Mouse (Mus musculus): ENCODE measurements around the gene Zfp235. TPM values are rescaled to one million over a fixed set of nuclear protein-coding genes. Genes with fewer than 3 reads are reported as not detected.
A peak's percentile ranks its signal among the peaks of the same experiment; 100 is the strongest.

Gene Zfp235
- polyA plus RNA-seq, 1 experiment, result 4.6 TPM

GRCm38 (mm10) chr7:24142566-24142965, 8.6 kb downstream of the Zfp235 start:
- Histone ChIP-seq H3K4me3 (ENCODE audit: low read depth, low read length) (no peak overlapping the region), H3K27me3 (ENCODE audit: control insufficient read depth, insufficient read depth, low read length, poor library complexity, severe bottlenecking) (no peaks in the 10 kb centered on the region), H3K27ac (ENCODE audit: insufficient read depth, low read length) (no peak overlapping the region), H3K36me3 (ENCODE audit: control insufficient read depth, insufficient read depth, low read length, poor library complexity, severe bottlenecking) (no peaks in the 10 kb centered on the region), H3K9me3 (replicated peaks; ENCODE audit: control insufficient read depth, insufficient read depth, low read length, poor library complexity, severe bottlenecking) (no peaks in the 10 kb centered on the region), H3K9ac (ENCODE audit: low read depth, poor library complexity, severe bottlenecking) (no peak overlapping the region), H3K4me1 (ENCODE audit: control insufficient read depth, insufficient read depth, low read length) (no peaks in the 10 kb centered on the region)
- TF ChIP-seq EP300 (IDR thresholded peaks at IDR 0.05; ENCODE audit: insufficient read depth, low read depth, low read length) (no peak), POLR2A (IDR thresholded peaks at IDR 0.05; ENCODE audit: insufficient read depth, low read length) (no peak), CTCF (IDR thresholded peaks at IDR 0.05; ENCODE audit: low read depth, low read length) (no peak)

- no peaks in the 10 kb centered on the region for H3K4me1 ChIP-seq (ENCODE audit: control insufficient read depth, insufficient read depth, low read length)
- no peaks in the 10 kb centered on the region for H3K36me3 ChIP-seq (ENCODE audit: control insufficient read depth, insufficient read depth, low read length, poor library complexity, severe bottlenecking)
- H3K4me3 ChIP-seq (ENCODE audit: low read depth, low read length), result no peak overlapping the region
- no peak overlapping the region for H3K27ac ChIP-seq (ENCODE audit: insufficient read depth, low read length)
- TF ChIP-seq CTCF (IDR thresholded peaks at IDR 0.05; ENCODE audit: low read depth, low read length) (peak; percentile 47), EP300 (IDR thresholded peaks at IDR 0.05; ENCODE audit: insufficient read depth, low read depth, low read length) (no peak), POLR2A (IDR thresholded peaks at IDR 0.05; ENCODE audit: insufficient read depth, low read length) (no peak)
- no peaks in the 10 kb centered on the region; the same call in 1 of the 2 replicates for H3K9me3 ChIP-seq (replicated peaks; ENCODE audit: control insufficient read depth, insufficient read depth, low read length, poor library complexity, severe bottlenecking)
- no peak overlapping the region for H3K9ac ChIP-seq (ENCODE audit: low read depth, poor library complexity, severe bottlenecking)
- H3K27me3 ChIP-seq (ENCODE audit: control insufficient read depth, insufficient read depth, low read length, poor library complexity, severe bottlenecking), result no peaks in the 10 kb centered on the region
Observed at GRCm38 (mm10) chr7:24153272-24153671, 19.3 kb downstream of the Zfp235 start.

DNA sequence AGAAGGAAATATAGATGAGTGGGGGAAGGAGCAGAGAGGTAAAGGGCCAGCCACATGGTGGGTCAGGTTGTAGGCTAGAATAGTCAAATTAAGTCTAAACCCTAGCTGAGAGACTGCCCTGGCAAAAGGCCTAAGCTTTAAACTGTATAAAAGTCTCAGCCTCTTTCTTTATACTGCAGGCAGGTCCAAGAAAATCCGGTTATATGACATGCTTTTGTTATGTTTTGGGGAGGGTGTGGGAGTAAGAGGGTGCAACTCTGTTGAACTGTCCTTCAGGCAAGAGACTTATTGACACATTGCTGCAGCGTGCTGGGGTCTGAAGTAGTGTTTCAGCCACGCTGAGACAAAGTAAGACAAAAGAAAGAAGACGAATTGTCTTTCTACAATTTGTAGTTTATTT, 38.2 kb downstream of the Zfp235 start:
- no peak for TF ChIP-seq POLR2A (IDR thresholded peaks at IDR 0.05; ENCODE audit: insufficient read depth, low read length)
- no peak for TF ChIP-seq EP300 (IDR thresholded peaks at IDR 0.05; ENCODE audit: insufficient read depth, low read depth, low read length)
- no peak for TF ChIP-seq CTCF (IDR thresholded peaks at IDR 0.05; ENCODE audit: low read depth, low read length)
- Histone ChIP-seq H3K27ac (ENCODE audit: insufficient read depth, low read length) (no peak overlapping the region), H3K9me3 (replicated peaks; ENCODE audit: control insufficient read depth, insufficient read depth, low read length, poor library complexity, severe bottlenecking) (no peaks in the 10 kb centered on the region), H3K27me3 (ENCODE audit: control insufficient read depth, insufficient read depth, low read length, poor library complexity, severe bottlenecking) (no peaks in the 10 kb centered on the region), H3K36me3 (ENCODE audit: control insufficient read depth, insufficient read depth, low read length, poor library complexity, severe bottlenecking) (no peaks in the 10 kb centered on the region), H3K4me3 (ENCODE audit: low read depth, low read length) (no peak overlapping the region), H3K4me1 (ENCODE audit: control insufficient read depth, insufficient read depth, low read length) (no peaks in the 10 kb centered on the region), H3K9ac (ENCODE audit: low read depth, poor library complexity, severe bottlenecking) (no peak overlapping the region)

GRCm38 (mm10) chr7:24174618-24175336, 40.8 kb downstream of the Zfp235 start, which contains the start of gene Zfp114:
TSS of gene Zfp114 (plus strand) at chr7:24175060.
- Histone ChIP-seq H3K4me3 (ENCODE audit: low read depth, low read length) (peak within 1 kb of the TSS; percentile 99), H3K4me1 (ENCODE audit: control insufficient read depth, insufficient read depth, low read length) (no peaks in the 10 kb centered on the region), H3K36me3 (ENCODE audit: control insufficient read depth, insufficient read depth, low read length, poor library complexity, severe bottlenecking) (no peaks in the 10 kb centered on the region), H3K27me3 (ENCODE audit: control insufficient read depth, insufficient read depth, low read length, poor library complexity, severe bottlenecking) (no peaks in the 10 kb centered on the region), H3K27ac (ENCODE audit: insufficient read depth, low read length) (no peak within 1 kb of the TSS), H3K9ac (ENCODE audit: low read depth, poor library complexity, severe bottlenecking) (peak within 1 kb of the TSS; percentile 29), H3K9me3 (replicated peaks; ENCODE audit: control insufficient read depth, insufficient read depth, low read length, poor library complexity, severe bottlenecking) (no peaks in the 10 kb centered on the region)
- TF ChIP-seq EP300 (IDR thresholded peaks at IDR 0.05; ENCODE audit: insufficient read depth, low read depth, low read length) (no peak), POLR2A (IDR thresholded peaks at IDR 0.05; ENCODE audit: insufficient read depth, low read length) (no peak), CTCF (IDR thresholded peaks at IDR 0.05; ENCODE audit: low read depth, low read length) (no peak)

GRCm38 (mm10) chr7:24175337-24175711, 41.4 kb downstream of the Zfp235 start:
- Histone ChIP-seq H3K4me1 (ENCODE audit: control insufficient read depth, insufficient read depth, low read length) (no peaks in the 10 kb centered on the region), H3K36me3 (ENCODE audit: control insufficient read depth, insufficient read depth, low read length, poor library complexity, severe bottlenecking) (no peaks in the 10 kb centered on the region), H3K9ac (ENCODE audit: low read depth, poor library complexity, severe bottlenecking) (peak overlapping the region; percentile 29; the same call in 1 of the 2 replicates), H3K4me3 (ENCODE audit: low read depth, low read length) (peak overlapping the region; percentile 99), H3K27me3 (ENCODE audit: control insufficient read depth, insufficient read depth, low read length, poor library complexity, severe bottlenecking) (no peaks in the 10 kb centered on the region), H3K9me3 (replicated peaks; ENCODE audit: control insufficient read depth, insufficient read depth, low read length, poor library complexity, severe bottlenecking) (no peaks in the 10 kb centered on the region), H3K27ac (ENCODE audit: insufficient read depth, low read length) (no peak overlapping the region)
- no peak for TF ChIP-seq POLR2A (IDR thresholded peaks at IDR 0.05; ENCODE audit: insufficient read depth, low read length)
- no peak for TF ChIP-seq CTCF (IDR thresholded peaks at IDR 0.05; ENCODE audit: low read depth, low read length)
- no peak for TF ChIP-seq EP300 (IDR thresholded peaks at IDR 0.05; ENCODE audit: insufficient read depth, low read depth, low read length)

DNA sequence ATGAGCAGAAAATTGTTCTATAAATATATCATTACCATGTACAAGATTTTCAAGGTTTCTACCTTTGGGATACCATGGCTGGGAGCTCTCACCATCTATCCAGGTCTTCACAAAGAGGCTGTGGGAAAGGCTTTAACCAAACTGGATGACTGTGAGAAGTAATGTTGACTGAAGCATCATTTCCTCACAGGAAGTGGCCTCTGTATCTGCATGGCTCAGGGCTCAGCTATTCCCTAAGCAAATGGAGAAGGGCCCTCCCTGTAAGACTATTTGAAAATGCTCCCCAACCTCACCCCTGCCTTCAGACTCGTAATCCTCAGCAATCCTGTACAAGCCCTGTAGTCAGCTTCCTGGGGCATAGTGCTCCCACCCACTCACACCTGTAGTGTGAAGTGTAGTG, 53.6 kb downstream of the Zfp235 start:
- Histone ChIP-seq H3K27me3 (ENCODE audit: control insufficient read depth, insufficient read depth, low read length, poor library complexity, severe bottlenecking) (no peaks in the 10 kb centered on the region), H3K4me1 (ENCODE audit: control insufficient read depth, insufficient read depth, low read length) (peaks cover 3% of the 10 kb centered on the region), H3K27ac (ENCODE audit: insufficient read depth, low read length) (no peak overlapping the region), H3K9me3 (replicated peaks; ENCODE audit: control insufficient read depth, insufficient read depth, low read length, poor library complexity, severe bottlenecking) (no peaks in the 10 kb centered on the region), H3K9ac (ENCODE audit: low read depth, poor library complexity, severe bottlenecking) (no peak overlapping the region), H3K4me3 (ENCODE audit: low read depth, low read length) (no peak overlapping the region), H3K36me3 (ENCODE audit: control insufficient read depth, insufficient read depth, low read length, poor library complexity, severe bottlenecking) (no peaks in the 10 kb centered on the region)
- TF ChIP-seq CTCF (IDR thresholded peaks at IDR 0.05; ENCODE audit: low read depth, low read length) (no peak), EP300 (IDR thresholded peaks at IDR 0.05; ENCODE audit: insufficient read depth, low read depth, low read length) (no peak), POLR2A (IDR thresholded peaks at IDR 0.05; ENCODE audit: insufficient read depth, low read length) (no peak)
